Mouse (Mus musculus) kidney, postnatal 36 days (tissue): ENCODE results near the gene 4921524J17Rik.

Experiments used
- DNase-seq, 2 experiments: peaks; one replicate each; pipeline ENCODE4 v3.0.0; 2021 to 2022; ENCODE audit warnings: mixed read lengths in 2 of 2

Gene 4921524J17Rik

DNA sequence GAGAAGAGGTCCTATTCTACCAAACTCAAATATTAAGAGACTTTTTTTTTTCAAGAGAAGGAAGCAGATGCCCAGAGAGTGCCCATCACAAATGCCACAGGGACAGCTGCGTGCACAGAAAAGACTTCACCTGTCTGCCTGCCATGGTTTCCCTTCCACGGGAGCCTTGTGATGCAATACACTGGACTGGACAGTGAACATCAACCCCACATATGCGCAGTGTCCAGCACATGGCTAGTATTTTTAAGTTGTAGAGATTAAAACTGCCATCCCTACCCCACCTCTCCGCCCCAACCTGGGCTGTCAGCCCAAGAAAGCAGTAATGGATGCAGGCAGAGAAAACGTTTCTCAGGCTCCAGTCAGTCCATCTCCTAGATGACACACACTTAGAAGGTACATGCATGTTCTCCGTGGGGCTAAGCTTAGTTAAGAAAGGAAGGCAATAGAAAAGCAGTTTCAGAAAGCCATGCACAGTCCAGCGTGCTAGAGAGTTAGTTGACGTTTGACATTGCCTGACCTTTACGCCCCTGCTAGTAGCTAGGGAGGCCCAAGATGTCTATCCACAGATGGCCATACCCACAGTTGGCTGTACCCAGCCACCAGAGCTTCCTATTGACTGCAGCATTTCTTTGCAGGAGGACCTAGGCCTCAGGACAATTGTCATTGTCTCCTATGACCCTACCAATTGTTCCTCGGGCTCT lies 52.4 kb downstream of the 4921524J17Rik start:
- DNase-seq: no peak

DNA sequence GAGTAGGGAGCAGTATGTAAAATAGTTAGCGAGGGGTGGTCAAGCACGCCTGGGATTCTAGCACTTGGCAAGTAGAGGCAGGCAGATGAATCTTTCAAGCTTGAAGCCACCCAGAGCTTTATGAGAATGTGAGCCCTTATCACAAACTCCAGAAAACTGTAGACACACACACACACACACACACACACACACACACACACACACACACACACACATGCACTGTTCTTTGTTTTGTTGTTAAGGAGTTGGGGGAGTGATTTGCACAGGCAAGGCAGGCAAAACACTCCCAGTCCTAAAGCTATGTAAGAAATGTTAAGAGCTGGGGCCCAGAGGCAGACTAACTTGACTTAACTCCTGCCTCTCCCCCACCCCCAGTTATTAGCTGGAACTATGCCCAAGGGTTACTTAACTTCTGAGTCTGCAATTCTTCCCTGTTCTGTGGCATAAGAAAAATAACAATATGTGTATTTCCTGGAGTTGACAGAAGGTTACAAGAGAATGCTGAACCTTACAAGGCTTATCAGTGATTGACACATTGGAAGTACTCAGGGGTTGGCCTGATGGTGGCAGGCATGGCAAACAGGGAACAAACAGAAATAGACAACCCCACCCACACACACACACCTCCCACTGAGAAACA lies 53.4 kb downstream of the 4921524J17Rik start:
- DNase-seq: peak; percentile 49 to 55

DNA sequence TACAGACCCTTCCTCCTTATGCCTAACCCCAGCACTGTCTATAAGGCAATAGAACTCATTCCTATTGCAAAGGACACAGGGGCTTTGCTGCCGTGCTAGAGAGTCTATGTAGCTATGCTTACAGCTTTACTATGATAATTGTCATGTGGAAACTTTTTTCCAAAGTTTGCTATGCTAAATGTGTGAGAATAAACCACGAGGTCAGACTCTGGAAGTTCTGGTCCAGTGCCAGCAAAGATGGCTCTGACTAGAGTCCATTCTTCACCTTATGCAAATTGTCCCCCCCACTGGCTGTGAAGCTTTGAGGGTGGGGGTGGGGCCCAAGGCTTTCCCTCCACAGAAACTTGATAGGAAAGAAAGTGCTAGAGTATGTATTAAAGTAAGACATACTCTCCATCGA lies 56.1 kb downstream of the 4921524J17Rik start:
- peak in 1 of 2 experiments; percentile 26 for DNase-seq

DNA sequence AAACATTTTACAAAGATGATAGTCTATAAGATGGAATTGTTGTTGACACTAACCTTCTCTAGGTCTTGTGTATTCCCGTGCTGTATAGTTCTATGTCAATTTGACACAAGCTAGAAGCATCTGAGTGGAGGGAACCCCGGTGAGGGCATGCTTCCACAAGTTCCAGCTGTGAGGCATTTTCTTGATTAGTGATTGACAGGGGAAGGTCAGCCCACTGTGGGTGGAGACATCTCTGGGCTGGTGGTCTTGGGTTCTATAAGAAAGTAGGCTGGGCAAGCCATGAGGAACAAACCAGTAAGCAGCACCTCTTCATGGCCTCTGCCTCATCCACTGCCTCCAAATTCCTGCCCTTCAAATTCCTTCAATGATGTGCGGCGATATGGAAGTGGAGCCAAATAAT lies 58.3 kb downstream of the 4921524J17Rik start:
- DNase-seq: no peak

DNA sequence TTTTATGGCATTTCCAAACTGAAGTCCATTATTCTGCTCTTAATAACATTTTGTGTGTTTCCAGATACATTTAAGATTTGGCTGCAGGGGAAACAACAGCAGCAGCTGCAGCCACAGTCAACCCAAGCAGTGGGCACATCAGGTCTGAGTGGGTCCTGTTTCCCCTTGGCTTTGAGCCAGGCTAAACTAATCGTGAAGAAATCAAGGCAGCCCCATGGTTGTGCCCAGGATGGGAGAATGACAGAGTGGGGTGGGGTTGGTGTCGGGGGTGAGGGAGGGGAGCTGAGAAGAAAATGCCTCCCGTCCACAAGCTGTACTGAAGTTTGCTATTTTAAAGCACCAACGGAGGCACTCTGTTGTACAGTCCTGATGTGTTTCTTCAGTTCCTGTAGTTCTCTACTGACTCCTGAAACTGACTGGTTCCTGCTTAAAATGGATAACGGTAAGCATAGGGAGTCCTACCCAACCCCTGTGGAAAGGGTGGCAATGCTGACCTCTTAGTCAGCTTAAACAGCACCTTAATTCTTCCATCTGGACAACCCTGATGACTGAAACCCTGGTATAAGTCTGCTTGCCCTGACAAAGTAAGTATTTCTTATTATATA lies 59.1 kb downstream of the 4921524J17Rik start:
- DNase-seq: no peak

DNA sequence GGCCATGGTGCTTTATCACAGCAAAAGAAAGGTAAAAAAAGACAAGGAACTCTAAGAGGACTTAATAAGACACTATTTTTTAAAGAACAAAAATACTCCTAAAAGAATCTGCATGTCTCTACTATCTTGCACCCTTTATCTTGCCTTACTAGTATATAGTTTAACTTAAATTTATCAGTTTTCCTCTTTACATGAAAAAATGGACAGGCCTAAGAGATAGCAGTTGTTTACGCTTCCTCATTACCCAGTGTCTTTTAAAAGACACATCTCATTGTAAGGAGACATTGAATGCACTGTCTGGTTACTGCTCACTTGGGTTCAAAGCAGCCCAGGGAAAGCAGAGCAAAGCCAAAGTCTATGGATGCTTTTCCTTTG lies 60.2 kb downstream of the 4921524J17Rik start:
- no peak for DNase-seq

DNA sequence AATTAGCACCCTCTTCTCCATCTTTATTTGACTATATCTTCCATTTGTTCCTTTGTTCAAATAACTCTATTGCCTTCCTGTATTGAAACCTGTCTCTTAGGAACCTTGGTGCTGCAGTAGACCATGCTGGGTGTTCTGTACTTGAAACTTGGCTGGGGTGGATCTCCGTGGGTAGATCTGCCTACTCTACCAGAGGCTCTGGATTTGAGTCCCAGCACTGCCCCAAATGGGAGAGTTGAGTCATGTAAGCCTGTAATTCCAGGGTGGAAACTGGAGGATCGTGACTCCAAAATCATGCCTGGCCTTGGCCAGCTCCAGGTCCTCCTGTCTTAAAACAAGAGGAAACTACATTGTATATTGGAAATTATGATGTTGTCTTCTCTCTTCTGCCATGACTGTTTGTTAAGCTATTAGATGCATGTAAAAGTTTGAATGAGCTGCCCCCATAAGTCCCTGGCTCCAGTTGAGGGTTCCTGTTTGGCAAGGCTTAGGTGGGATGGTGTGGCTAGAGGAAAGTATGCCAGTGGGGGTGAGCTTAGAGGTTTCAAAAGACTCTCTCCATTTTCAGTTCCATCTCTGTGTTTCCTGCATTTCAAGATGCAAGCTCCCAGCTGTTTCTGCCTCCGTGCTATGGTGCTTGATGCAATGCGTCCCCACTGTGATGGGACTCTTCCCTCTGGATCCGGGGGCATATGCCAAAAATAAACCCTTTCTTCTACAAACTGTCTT lies 60.7 kb downstream of the 4921524J17Rik start:
- no peak for DNase-seq

DNA sequence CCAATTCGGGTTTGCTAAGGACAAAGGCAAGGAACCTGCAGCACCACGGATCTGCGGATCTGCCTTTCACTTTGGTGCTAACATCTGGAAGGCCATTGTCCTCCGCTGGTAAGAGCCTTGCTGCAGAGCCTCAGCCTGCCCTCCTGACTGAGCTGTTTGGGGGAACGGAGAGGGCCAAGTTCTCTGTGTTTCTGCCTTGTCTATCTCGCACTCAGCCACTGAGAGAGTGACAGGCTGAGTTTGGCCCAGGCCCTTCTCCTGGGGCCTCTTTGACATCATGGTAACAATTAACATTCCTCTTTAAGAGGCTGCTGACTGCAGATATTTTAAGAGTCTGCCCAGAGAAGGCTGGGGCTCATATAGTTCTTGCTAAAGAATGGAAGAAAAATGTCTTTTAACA lies 67.5 kb downstream of the 4921524J17Rik start:
- DNase-seq: no peak

DNA sequence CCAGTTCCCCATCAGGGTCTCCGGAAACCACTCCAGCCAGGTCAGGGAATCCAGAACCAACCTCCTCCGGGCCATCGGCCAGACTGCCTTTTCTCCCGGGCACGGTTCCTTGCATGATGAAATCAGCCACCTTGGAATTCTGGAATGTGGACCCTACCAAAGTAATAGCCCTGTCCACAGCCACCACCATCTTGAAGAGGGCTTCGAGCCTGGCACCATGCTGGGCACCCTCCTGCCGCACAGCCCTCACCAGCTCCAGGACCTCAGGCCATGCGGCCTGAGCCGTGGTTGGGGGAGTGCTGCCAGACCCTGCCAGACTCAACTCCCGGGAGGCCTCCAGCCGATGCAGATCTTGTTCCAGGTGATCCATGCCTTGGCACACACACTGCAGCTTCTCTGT lies 68.0 kb downstream of the 4921524J17Rik start:
- DNase-seq: peak in 1 of 2 experiments; percentile 16

DNA sequence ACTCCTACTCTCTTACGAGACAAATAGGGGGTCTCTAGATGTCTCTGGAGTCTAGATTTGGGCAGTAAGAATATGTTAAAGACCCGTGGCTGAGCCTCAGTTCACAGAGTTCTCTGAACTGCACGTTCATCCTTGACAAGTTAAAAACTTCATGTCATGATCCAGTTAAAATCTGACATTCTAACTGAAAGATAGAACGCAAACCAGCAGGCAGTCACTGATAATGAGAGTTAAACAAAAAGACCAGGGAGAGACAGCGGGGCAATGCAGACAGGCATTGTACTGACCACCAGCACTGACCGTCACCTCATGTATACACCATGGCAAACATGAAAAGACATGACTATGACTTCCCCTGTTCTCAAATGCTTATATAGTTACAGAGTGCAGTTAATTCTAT lies 69.2 kb downstream of the 4921524J17Rik start:
- DNase-seq: no peak

DNA sequence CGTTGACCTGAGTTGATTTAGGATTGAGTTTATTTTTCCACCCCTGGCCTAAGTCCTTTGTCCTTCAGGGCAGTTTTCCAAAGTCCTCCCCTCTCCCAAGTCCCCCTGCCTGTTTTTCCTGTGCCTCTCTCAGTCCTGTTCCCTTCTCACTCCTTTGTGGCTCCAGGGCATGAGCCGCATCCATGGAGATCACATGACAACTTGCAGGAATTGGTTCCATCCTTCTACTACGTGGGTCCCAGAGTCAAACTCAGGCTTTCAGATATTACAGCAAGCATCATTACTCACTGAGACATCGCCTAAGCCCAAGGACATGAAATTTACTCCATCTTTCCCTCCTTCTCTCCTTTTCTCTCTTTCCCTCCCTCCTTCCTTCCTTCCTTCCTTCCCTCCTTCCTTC lies 70.4 kb downstream of the 4921524J17Rik start:
- DNase-seq: no peak
